Mouse (Mus musculus): ENCODE measurements around the gene Zdhhc1.

DNA sequence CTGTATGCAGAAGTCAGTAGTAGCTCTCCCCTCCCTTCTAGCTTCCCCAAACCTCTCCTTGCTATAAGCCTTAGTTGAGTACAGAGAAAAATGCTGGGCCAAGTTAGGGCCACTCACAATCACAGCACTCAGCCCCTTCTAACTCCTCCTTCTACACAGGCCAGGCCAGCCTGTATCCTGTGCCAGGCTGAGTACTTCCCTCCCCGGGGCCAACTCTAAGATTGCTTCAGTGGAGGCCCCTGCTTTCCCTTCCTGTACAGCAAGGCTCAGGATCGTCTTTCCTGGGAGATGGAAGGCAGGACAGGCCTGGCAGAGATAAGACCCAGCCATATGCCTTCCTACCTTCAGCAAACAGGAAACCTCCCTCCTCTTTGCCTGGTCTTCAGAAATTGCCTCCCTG is 36.7 kb upstream of the Zdhhc1 start:
- no peak for TF ChIP-seq CTCF (IDR thresholded peaks at IDR 0.05; ENCODE audit: low read depth)
- no peak for TF ChIP-seq EP300 (IDR thresholded peaks at IDR 0.05; ENCODE audit: low read depth)
